Mouse (Mus musculus): ENCODE results near the gene Mb.

- TF ChIP-seq ZNF384 (IDR thresholded peaks at IDR 0.05; ENCODE audit: low read depth, low read length) (no peak), CHD2 (IDR thresholded peaks at IDR 0.05; ENCODE audit: low read depth, low read length) (no peak)
These were observed 1.7 kb upstream of the Mb start for GRCm38 (mm10) chr15:77052176-77052575.

Measured in ES-E14 (cell line).